Mouse (Mus musculus) limb, embryonic 12.5 days (tissue): ENCODE measurements around the gene Pla2g2e. TPM values are rescaled to one million over a fixed set of nuclear protein-coding genes. Genes with fewer than 3 reads are reported as not detected.
"Not testable (repeated sequence)": the region's sequence is repeated elsewhere in the genome, so short reads cannot be mapped to it uniquely, and the experiment has no call there.

Experiments
- ATAC-seq: fragments of 200-750 bp; cut with Nextera tagmentation; 2 replicates; pipeline ENCODE4 v1.8.0; 2017; ENCODE audit warnings: low read depth, moderate TSS enrichment; ENCODE audit not compliant: insufficient number of reproducible peaks, insufficient read depth, low FRiP score, low TSS enrichment
- H3K27ac ChIP-seq: fragments of 300-500 bp; sonication (generic); 2 replicates; pipeline ENCODE4 v1.5.1; 2016; ENCODE audit warnings: mild to moderate bottlenecking, moderate library complexity
- H3K27me3 ChIP-seq: fragments of 300-500 bp; sonication (generic); 2 replicates; pipeline ENCODE4 v1.6.1; 2016; ENCODE audit warnings: mild to moderate bottlenecking, moderate library complexity
- H3K36me3 ChIP-seq: fragments of 300-500 bp; sonication (generic); 2 replicates; pipeline ENCODE4 v1.6.1; 2016; ENCODE audit warnings: mild to moderate bottlenecking, moderate library complexity
- H3K4me1 ChIP-seq: fragments of 300-500 bp; sonication (generic); replicated peaks from 2 replicates; pipeline ENCODE4 v1.6.1; 2016
- H3K4me2 ChIP-seq: fragments of 300-500 bp; sonication (generic); 2 replicates; pipeline ENCODE4 v1.6.1; 2016; ENCODE audit warnings: mild to moderate bottlenecking, moderate library complexity
- H3K4me3 ChIP-seq: fragments of 300-500 bp; sonication (generic); replicated peaks from 2 replicates; pipeline ENCODE4 v1.5.1; 2016; ENCODE audit warnings: mild to moderate bottlenecking
- H3K9ac ChIP-seq: fragments of 300-500 bp; sonication (generic); replicated peaks from 2 replicates; pipeline ENCODE4 v1.6.1; 2016; ENCODE audit warnings: mild to moderate bottlenecking, moderate library complexity
- H3K9me3 ChIP-seq: fragments of 300-500 bp; sonication (generic); 2 replicates; pipeline ENCODE4 v1.6.1; 2016; ENCODE audit warnings: mild to moderate bottlenecking, moderate library complexity
- WGBS: fragments of 180-500 bp; shearing (Covaris S2); methylation state at CpG from one replicate; pipeline ENCODE4 v1.1.7; 2016; 5-methylcytosine and 5-hydroxymethylcytosine counted together
- polyA plus RNA-seq: library from polyadenylated mRNA; unstranded; fragments of >200 nt; fragmentation: Nextera tagmentation; extraction: Ambion mirVana; gene quantifications from 2 replicates; pipeline ENCODE4 v1.2.1, GENCODE M21; 2016

Gene Pla2g2e
- polyA plus RNA-seq, 1 experiment from 2014 or later, result not detected

DNA sequence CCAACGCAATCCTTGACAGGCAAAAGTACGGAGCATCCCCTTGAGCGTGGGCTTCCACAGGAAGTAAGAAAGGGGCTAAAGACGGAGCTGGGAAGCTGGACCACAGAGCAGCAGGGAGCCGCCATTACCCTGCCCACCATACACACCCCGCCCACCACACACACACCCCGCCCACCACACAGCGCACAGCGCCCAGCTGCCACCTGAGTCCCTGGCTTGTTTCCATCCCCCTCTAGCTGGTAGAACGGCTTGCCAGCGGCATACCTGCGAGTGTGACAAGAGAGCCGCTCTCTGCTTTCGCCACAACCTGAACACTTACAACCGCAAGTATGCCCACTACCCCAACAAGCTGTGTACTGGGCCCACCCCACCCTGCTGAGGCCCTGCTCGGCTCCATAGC, 4.4 kb downstream of the Pla2g2e start:
- Histone ChIP-seq H3K4me3 (peak overlapping the region; percentile 19), H3K27ac (no peak overlapping the region), H3K9ac (no peak overlapping the region; the same call in 1 of the 2 replicates)

GRCm38 (mm10) chr4:138884261-138884660, 6.5 kb downstream of the Pla2g2e start:
- ATAC-seq, result no peak
- 16% methylated on average over 6 of the region's 6 CpGs for WGBS
- Histone ChIP-seq H3K4me1 (peaks cover 9% of the 10 kb centered on the region), H3K4me3 (no peak overlapping the region), H3K27ac (no peak overlapping the region), H3K36me3 (no peaks in the 10 kb centered on the region), H3K27me3 (peaks cover 7% of the 10 kb centered on the region), H3K4me2 (no peak overlapping the region), H3K9me3 (no peaks in the 10 kb centered on the region), H3K9ac (no peak overlapping the region)

More for the DNA sequence above, 4.4 kb downstream of the Pla2g2e start:
- Histone ChIP-seq H3K36me3 (no peaks in the 10 kb centered on the region), H3K4me2 (peak overlapping the region; percentile 53), H3K4me1 (peaks cover 11% of the 10 kb centered on the region), H3K27me3 (peaks cover 7% of the 10 kb centered on the region), H3K9me3 (no peaks in the 10 kb centered on the region)
- ATAC-seq, result no peak
- WGBS, result 8% methylated on average over 16 of the region's 16 CpGs

- H3K9me3 ChIP-seq, result no peaks in the 10 kb centered on the region
- no peak overlapping the region for H3K9ac ChIP-seq
- no peak overlapping the region for H3K27ac ChIP-seq
- no peaks in the 10 kb centered on the region for H3K27me3 ChIP-seq
- peaks cover 25% of the 10 kb centered on the region; the same call in 1 of the 2 replicates for H3K36me3 ChIP-seq
- no peak overlapping the region for H3K4me2 ChIP-seq
- no peak overlapping the region for H3K4me3 ChIP-seq
- ATAC-seq, result no peak
- WGBS, result 66% methylated on average over 7 of the region's 7 CpGs
- 0 out of 2 replicates have a peak, but pooled peaks cover 4% of the 10 kb centered on the region for H3K4me1 ChIP-seq
These were observed 11.4 kb downstream of the Pla2g2e start for GRCm38 (mm10) chr4:138889165-138889564.

DNA sequence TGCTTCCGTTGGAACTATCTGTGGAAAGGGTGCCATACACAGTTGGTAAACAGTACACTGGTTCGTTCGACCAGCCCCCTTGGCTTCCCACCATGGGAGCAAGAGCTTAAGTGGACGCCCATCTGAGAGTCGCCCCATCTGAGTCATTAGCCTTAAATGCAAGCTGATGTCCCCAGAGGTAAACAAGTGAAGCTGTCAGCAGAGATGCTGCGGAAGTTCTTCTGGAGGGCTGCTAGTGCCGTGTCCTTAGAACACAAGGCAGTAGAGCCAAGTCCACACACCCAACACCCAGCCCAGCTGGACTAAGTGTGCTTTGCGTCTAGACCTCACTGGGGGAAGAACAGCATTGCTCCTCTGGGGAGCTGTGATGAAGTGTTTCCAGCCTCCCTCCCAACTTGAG, 11.9 kb downstream of the Pla2g2e start:
- no peak for ATAC-seq
- H3K9me3 ChIP-seq, result no peaks in the 10 kb centered on the region
- H3K4me3 ChIP-seq, result no peak overlapping the region
- H3K36me3 ChIP-seq, result peaks cover 29% of the 10 kb centered on the region; the same call in 1 of the 2 replicates
- WGBS, result 67% methylated on average over 8 of the region's 8 CpGs
- no peak overlapping the region for H3K9ac ChIP-seq
- 0 out of 2 replicates have a peak, but pooled peaks cover 4% of the 10 kb centered on the region for H3K4me1 ChIP-seq
- no peaks in the 10 kb centered on the region for H3K27me3 ChIP-seq
- no peak overlapping the region for H3K27ac ChIP-seq
- no peak overlapping the region for H3K4me2 ChIP-seq

- no peak for ATAC-seq
- Histone ChIP-seq H3K4me3 (no peak overlapping the region), H3K36me3 (peaks cover 57% of the 10 kb centered on the region), H3K27me3 (no peaks in the 10 kb centered on the region), H3K9me3 (no peaks in the 10 kb centered on the region), H3K4me1 (0 out of 2 replicates have a peak, but pooled peaks cover 4% of the 10 kb centered on the region), H3K27ac (no peak overlapping the region), H3K9ac (no peak overlapping the region), H3K4me2 (no peak overlapping the region)
- 67% methylated on average over 6 of the region's 6 CpGs for WGBS
These were observed 14.9 kb downstream of the Pla2g2e start for GRCm38 (mm10) chr4:138892655-138893054.

- not testable (repeated sequence) for H3K9ac ChIP-seq, ATAC-seq, H3K4me3 ChIP-seq, H3K4me2 ChIP-seq, H3K9me3 ChIP-seq, H3K27ac ChIP-seq, H3K4me1 ChIP-seq, H3K27me3 ChIP-seq
- H3K36me3 ChIP-seq, result peaks cover 69% of the 10 kb centered on the region
- WGBS, result 90% methylated on average over 11 of the region's 11 CpGs
These were observed 16.0 kb downstream of the Pla2g2e start for GRCm38 (mm10) chr4:138893789-138894188.

DNA sequence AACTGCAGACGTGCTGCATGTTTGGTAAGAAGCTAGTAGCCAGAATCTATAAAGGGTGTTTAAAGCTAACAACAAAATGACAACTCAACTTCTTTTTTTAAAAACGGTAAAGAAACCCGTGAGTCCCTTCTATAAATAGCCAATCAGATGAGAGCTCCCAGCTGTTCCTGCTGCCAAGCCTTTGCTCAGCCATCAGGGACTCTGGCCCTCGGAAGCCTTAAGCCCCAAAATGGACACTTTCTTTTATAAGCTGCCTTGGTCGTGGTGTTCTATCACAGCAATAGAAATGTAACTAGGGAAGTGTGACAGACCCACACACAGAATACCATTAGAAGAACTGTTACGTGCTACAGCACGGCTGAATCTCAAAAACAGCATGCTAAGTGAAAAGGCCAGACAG, 21.6 kb downstream of the Pla2g2e start:
- Histone ChIP-seq H3K9me3 (no peaks in the 10 kb centered on the region), H3K4me2 (no peak overlapping the region), H3K27me3 (no peaks in the 10 kb centered on the region), H3K4me1 (no peaks in the 10 kb centered on the region), H3K4me3 (no peak overlapping the region), H3K27ac (no peak overlapping the region), H3K9ac (no peak overlapping the region), H3K36me3 (peaks cover 91% of the 10 kb centered on the region)
- ATAC-seq, result no peak
- WGBS, result 90% methylated on average over 7 of the region's 7 CpGs

- no peak overlapping the region for H3K4me3 ChIP-seq
- H3K4me2 ChIP-seq, result no peak overlapping the region
- H3K27me3 ChIP-seq, result no peaks in the 10 kb centered on the region
- H3K27ac ChIP-seq, result no peak overlapping the region
- H3K4me1 ChIP-seq, result no peaks in the 10 kb centered on the region
- H3K36me3 ChIP-seq, result peaks cover 91% of the 10 kb centered on the region
- no peak overlapping the region for H3K9ac ChIP-seq
- ATAC-seq, result no peak
- WGBS, result 92% methylated on average over 18 of the region's 18 CpGs
- H3K9me3 ChIP-seq, result no peaks in the 10 kb centered on the region
These were observed 28.0 kb downstream of the Pla2g2e start for GRCm38 (mm10) chr4:138905624-138906337.

- H3K4me3 ChIP-seq, result peak overlapping the region; percentile 95
- peaks cover 12% of the 10 kb centered on the region for H3K4me1 ChIP-seq
- H3K36me3 ChIP-seq, result peaks cover 19% of the 10 kb centered on the region
- peaks cover 7% of the 10 kb centered on the region; the same call in 1 of the 2 replicates for H3K9me3 ChIP-seq
- peak overlapping the region; percentile 59 for H3K27ac ChIP-seq
- ATAC-seq, result peak; percentile 14; the same call in 1 of the 2 replicates
- H3K4me2 ChIP-seq, result peak overlapping the region; percentile 88
- peak overlapping the region; percentile 93 for H3K9ac ChIP-seq
- 1% methylated on average over 52 of the region's 52 CpGs for WGBS
- H3K27me3 ChIP-seq, result no peaks in the 10 kb centered on the region
These were observed 35.5 kb downstream of the Pla2g2e start for GRCm38 (mm10) chr4:138913141-138913787.

DNA sequence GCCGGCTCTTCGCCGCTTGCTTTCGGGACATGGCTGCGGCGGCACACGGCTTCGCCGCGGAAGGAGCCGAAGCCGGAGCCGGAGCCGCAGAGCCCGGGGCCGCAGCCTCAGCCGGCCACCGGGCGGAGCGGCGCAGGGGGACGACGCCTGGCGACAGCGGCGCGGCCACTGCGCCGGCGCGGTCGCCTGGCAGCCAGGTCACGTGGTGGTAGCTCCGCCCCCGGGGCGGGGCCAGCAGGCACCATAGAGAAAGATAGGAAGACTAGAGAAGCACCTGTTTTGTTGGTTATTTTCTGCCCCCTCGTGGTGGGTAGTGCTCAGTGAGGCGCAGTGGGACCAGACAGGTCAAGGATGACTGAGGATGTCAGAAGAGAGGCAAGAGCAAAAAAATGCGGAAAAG, 36.1 kb downstream of the Pla2g2e start, which contains the start of gene Otud3:
Gene Otud3 (minus strand): TSS at position 149 of the 400 bp plus-strand sequence.
- Histone ChIP-seq H3K27me3 (no peaks in the 10 kb centered on the region), H3K4me1 (peaks cover 12% of the 10 kb centered on the region), H3K27ac (peak within 1 kb of the TSS; percentile 59), H3K9ac (peak within 1 kb of the TSS; percentile 93), H3K9me3 (peaks cover 7% of the 10 kb centered on the region; the same call in 1 of the 2 replicates), H3K4me2 (peak within 1 kb of the TSS; percentile 88), H3K4me3 (peak within 1 kb of the TSS; percentile 95), H3K36me3 (peaks cover 17% of the 10 kb centered on the region)
- peak; percentile 83 for ATAC-seq
- WGBS, result 1% methylated on average over 39 of the region's 39 CpGs

- H3K27ac ChIP-seq, result no peak overlapping the region
- peaks cover 7% of the 10 kb centered on the region; the same call in 1 of the 2 replicates for H3K9me3 ChIP-seq
- H3K4me3 ChIP-seq, result no peak overlapping the region
- WGBS, result 79% methylated on average over 9 of the region's 9 CpGs
- no peak overlapping the region for H3K9ac ChIP-seq
- H3K4me1 ChIP-seq, result peaks cover 10% of the 10 kb centered on the region
- no peaks in the 10 kb centered on the region for H3K36me3 ChIP-seq
- H3K27me3 ChIP-seq, result peaks cover 12% of the 10 kb centered on the region; the same call in 1 of the 2 replicates
- no peak for ATAC-seq
- H3K4me2 ChIP-seq, result no peak overlapping the region
These were observed 39.5 kb downstream of the Pla2g2e start for GRCm38 (mm10) chr4:138917282-138917681.
